Mouse (Mus musculus) layer of hippocampus, adult 9-10 months (tissue): ENCODE results near the gene Nudt4.
"Not testable (repeated sequence)": the region's sequence is repeated elsewhere in the genome, so short reads cannot be mapped to it uniquely, and the experiment has no call there.

Experiments used
- DNase-seq: peaks from one replicate; pipeline ENCODE4 v3.0.0; 2022; ENCODE audit warnings: low spot score

Gene Nudt4

GRCm38 (mm10) chr10:95567550-95567949, 3.6 kb upstream of the Nudt4 start:
- no peak for DNase-seq

GRCm38 (mm10) chr10:95566786-95567185, 2.8 kb upstream of the Nudt4 start:
- no peak for DNase-seq

- no peak for DNase-seq
Measured at GRCm38 (mm10) chr10:95565156-95565854, 1.4 kb upstream of the Nudt4 start.

GRCm38 (mm10) chr10:95562859-95563841, 796 bp downstream of the Nudt4 start:
- no peak for DNase-seq

- DNase-seq = no peak
Measured at GRCm38 (mm10) chr10:95562395-95562794, 1.6 kb downstream of the Nudt4 start.

- DNase-seq = no peak
Measured at GRCm38 (mm10) chr10:95561616-95562015, 2.3 kb downstream of the Nudt4 start.

GRCm38 (mm10) chr10:95560394-95560983, 3.5 kb downstream of the Nudt4 start:
- no peak for DNase-seq

GRCm38 (mm10) chr10:95559426-95559825, 4.5 kb downstream of the Nudt4 start:
- no peak for DNase-seq

- no peak for DNase-seq
Measured at GRCm38 (mm10) chr10:95557337-95557828, 6.6 kb downstream of the Nudt4 start.

- DNase-seq = no peak
Measured at GRCm38 (mm10) chr10:95555866-95556265, 8.1 kb downstream of the Nudt4 start.

- no peak for DNase-seq
Measured at GRCm38 (mm10) chr10:95552326-95552725, 11.6 kb downstream of the Nudt4 start.

GRCm38 (mm10) chr10:95551752-95552151, 12.2 kb downstream of the Nudt4 start:
- DNase-seq = no peak

- DNase-seq = no peak
Measured at GRCm38 (mm10) chr10:95550506-95550905, 13.4 kb downstream of the Nudt4 start.

- DNase-seq = not testable (repeated sequence)
Measured at GRCm38 (mm10) chr10:95549080-95549479, 14.9 kb downstream of the Nudt4 start.

GRCm38 (mm10) chr10:95548154-95548826, 15.7 kb downstream of the Nudt4 start:
- DNase-seq = no peak

GRCm38 (mm10) chr10:95546178-95546577, 17.8 kb downstream of the Nudt4 start:
- DNase-seq = no peak

- DNase-seq = no peak
Measured at GRCm38 (mm10) chr10:95545051-95545450, 18.9 kb downstream of the Nudt4 start.

- DNase-seq = no peak
Measured at GRCm38 (mm10) chr10:95544651-95545050, 19.3 kb downstream of the Nudt4 start.

- no peak for DNase-seq
Measured at GRCm38 (mm10) chr10:95544004-95544403, 19.9 kb downstream of the Nudt4 start.

- no peak for DNase-seq
Measured at GRCm38 (mm10) chr10:95543377-95543776, 20.6 kb downstream of the Nudt4 start.

- no peak for DNase-seq
Measured at GRCm38 (mm10) chr10:95542916-95543315, 21.0 kb downstream of the Nudt4 start.

- no peak for DNase-seq
Measured at GRCm38 (mm10) chr10:95539841-95540240, 24.1 kb downstream of the Nudt4 start.
